Mouse (Mus musculus) layer of hippocampus, postnatal 14 days (tissue): ENCODE measurements at regions not wholly inside any gene's neighbourhood (a gene's known extent, or its start where the extent isn't known, plus 50 kb on each side); places are given as distances from the start of the nearest gene placed in this dataset.

Experiments used
- DNase-seq, 2 experiments: peaks; one replicate each; pipeline ENCODE4 v3.0.0; 2021 to 2022; ENCODE audit warnings: low spot score in 2 of 2, mixed read lengths in 1 of 2

DNA sequence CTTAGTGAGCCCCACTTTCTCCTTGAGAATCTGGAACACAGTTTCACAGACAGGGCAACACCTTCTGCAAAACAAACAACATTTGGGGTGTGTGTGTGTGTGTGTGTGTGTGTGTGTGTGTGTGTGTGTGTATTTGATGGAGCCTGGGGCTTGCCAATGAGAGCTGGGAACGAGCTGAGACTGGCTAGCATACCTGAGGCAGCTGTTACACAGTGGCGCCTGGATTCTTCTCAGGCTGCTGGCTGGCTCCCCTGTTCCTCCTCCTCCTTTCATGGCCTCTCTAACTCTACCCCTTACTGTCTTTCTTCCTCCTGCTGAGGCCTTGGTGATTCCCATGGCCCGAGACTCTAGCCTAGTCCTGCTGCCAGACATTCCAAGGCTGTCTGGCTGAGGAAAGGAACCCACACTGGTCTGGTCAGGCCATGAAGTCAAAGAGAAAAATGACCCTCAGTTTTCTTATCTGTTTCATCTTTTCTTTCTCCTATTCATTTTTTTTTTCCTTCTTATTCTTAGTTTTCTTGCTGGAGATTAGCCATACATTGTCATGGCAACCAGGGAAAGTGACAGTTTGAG is 79.6 kb upstream of the Sem1 start:
- DNase-seq: no peak

DNA sequence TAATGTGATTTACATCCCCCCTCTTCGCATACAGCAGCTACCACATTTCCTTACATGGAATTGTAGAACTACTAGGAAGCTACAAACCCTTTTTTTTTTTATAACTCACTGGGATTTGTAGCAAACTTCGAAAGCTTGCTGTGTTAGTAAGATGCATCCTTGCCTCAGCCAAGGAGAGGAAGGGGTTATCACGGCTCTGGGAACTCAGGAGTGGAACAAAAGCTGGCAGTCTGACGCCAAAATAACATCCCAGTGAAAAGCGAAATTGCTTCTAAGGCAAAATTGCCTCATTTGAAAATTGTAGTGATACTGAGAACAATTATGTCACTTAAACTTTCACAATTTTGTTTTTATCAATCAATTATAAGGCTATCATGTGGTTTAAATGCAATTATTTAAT is 81.6 kb upstream of the Sem1 start:
- DNase-seq: no peak

DNA sequence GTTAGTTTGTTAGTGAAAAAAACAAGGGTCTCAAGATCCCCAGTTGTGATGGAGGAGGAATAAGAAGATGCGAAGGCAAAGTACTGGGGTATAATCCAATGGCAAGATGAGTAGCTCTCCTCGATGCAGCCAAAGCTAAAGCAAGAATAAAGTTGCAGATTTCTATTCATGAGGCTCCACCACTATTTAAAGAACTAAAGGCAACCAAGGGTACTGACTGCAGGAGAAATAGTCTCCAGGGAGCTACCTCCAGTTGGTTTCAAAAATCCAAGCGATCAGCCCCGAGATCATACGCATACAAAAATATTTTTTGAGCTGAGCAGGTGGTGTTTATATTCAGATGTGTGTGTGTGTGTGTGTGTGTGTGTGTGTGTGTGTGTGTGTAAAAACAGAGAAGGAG is 88.3 kb upstream of the Sem1 start:
- no peak for DNase-seq

DNA sequence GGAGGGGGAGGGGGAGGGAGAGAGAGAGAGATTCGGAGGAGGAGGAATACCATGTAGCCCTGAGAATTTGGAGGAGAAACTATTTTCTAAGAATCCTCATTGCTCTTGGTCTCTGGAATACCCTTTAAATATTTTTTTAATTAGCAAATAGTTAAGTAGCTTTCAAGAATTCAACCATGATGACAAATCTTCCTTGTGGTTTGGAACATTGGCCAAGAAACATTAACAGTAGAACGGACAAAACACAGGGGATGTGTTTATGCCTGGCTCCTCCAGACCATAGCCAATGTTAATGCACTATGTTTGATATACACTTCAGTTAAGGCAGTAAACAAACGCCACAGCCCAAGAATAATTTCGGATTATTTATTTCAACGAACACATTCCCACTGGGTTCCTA is 110.8 kb upstream of the Sem1 start:
- DNase-seq: no peak

DNA sequence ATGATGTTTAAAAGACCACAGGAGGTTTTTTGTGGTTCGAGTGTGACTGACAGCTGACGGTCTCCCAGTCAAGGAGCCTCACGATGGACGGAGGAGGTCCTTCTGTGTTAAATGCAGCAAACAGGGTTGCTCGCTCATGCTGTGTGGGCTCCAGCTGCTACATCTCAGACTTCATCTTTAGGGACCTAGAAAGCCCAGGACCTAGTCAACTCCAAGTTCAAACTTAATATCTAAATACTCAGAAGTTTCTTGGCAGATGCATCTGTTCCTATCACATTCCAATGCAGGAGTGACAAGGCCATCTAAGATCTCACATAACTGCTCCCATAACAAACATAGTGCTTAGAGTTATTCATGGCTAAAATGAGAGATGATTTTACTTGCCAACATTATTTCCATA is 111.7 kb upstream of the Sem1 start:
- no peak for DNase-seq

DNA sequence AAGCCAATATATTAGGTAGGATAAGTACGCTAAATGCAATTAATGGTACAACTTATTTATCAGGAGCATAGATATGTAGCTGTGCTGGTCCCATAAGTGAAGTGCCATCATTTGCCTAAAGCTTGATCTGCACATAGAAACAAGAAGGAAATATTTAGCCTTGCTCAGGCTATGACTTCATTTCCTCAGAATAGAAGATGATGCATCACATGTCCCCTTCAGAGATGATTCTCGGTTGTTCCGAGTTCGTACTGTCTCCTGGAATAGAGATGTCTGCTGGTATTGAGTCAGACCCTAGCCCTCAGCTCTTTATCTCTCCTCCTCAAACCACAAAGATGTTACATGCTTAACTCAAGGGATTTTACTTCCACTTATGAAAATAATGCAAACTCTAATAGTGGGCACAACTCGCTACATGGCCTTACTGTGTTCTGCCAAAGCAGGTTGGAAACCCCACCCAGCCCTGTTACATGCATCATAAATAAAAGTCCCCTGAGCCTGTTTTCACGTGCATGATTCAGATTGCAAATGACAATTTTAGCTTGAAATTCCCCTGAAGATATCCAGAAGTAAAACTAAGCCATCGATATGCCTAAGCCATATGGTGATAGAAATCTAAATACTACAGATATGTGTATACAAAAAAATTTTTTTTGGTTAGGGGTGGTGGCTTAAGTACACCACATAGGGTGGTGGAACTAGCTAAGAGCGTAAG is 113.8 kb upstream of the Sem1 start:
- no peak for DNase-seq

DNA sequence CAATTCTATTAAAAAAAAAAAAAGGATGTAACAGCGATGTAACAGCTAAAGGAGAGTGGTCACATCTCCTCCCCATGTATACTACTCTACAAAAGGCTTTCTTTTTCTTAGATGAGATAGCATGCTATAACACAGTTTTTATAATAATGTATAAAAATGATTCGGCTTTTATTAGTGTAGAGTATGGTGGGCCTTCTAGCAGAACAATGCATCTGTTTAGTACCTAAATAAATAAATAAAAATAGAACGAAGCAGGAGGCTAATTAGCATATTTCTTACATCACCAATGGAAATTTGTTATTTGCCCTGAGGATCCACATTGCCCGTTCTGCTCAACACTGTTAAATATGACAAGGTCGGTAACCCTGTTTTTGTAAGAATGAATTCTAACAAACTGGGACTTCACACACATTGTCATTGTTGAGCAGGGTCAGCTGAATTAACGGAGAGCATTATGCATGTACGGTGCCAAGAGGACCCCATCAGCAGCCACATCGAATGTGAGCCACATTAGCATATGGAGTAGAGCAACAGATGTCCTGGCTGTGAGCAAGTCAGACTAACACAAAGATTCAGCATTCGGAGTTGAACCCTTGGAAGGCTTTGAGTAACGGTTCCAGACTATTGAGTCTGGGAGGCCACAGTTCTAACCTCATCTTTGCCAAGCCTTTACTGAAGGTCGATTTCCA is 117.4 kb upstream of the Sem1 start:
- DNase-seq: no peak

DNA sequence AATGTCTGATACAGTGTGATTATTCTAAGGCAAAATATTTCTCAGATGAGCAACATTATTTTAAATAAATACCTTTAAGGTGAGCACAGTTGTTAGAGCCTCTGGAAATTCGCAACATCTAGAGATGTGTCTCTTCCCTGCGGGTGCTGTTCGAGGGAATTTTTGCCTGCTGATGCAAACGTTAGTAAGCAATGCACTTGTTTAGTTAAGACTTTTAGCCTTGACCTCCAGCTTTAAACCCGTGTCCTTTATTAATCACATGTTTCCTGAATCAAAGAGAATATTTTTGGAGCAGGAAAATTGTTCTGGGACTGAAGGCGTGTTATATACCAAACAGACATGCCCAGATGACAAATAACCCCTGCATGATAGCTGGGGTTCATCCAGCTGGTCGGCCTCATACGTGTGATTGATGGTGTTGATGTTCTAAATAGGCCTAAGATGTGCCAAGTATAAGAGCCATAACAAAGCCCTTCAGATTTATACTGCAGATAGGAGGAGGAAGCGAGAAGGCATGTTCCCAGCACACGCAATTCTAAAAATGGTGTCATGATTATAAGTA is 119.0 kb upstream of the Sem1 start:
- DNase-seq: no peak

DNA sequence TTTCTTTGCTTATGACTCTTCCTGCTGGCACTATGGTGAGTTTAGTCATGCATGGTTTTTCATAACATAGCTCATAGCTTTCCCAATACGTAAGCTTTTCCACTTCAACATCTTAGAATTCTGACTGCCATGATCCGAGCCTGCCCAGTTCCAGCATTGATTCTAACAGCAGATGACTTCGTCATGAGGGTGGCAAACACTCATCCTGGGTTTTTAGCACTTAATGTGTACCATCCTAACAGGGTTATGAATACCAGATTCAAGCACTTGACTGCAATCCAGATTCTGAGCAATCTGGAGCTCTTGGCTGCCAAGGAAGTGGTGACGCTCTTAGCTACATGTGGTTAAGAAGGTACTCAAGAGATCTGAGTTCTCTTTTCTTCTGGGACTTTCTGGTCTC is 128.3 kb upstream of the Sem1 start:
- DNase-seq: peak; percentile 18 to 36

DNA sequence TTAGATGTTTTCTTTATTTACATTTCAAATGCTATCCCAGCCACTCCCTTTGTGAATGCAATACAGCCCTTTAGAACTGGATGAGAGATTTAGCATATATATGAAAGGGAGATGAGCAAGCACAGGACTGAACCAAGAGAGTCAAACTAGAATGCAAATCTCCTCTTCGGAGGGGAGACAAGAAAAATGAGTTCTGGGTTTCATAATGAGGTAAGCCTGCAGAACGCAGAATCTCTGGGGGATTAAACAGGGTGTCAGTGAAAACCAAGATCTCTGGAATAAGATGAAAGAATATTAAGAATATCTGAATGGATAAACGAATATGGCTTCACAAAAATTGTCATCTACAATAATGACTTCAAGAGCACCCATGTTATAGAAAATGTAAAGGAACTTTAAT is 130.6 kb upstream of the Sem1 start:
- DNase-seq: no peak

DNA sequence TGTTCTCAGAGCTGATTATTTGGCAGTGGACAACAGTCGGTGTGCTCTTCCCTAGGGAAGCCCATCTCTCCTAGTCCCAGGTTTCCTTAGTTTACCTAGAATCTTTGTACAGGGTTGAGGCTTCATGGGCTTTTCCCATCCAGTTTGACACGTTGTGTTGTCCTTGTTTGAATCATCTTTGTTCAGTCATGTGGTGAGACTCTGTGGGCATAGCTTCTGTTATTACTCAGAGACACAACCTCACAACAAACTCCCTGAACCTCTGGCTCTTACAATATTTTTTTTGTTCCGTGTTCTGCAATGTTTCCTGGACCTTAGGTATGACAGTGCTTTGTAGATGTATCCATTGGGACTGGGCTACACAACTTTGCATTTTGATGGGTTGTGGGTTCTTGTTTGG is 132.9 kb upstream of the Dlx6 start:
- no peak for DNase-seq

DNA sequence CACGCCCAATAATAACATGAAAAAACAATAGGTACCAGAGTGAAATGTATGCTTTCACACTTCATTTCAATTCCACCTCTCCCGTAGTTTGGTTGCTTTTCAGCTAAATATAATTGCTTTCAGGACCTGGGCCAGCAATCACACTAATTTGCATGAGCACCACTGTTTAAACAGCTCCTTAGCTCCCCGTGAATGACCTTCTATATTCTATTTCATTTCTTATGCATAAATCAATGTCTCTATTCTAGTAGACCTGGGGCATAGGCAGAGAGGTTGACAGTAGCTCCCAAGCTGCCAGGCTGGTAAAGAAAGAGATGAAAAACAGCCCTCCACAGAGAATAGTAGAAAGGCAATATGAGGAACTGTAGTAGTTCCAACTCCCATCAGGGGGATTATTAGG is 117.7 kb upstream of the Dlx6 start:
- DNase-seq: no peak

DNA sequence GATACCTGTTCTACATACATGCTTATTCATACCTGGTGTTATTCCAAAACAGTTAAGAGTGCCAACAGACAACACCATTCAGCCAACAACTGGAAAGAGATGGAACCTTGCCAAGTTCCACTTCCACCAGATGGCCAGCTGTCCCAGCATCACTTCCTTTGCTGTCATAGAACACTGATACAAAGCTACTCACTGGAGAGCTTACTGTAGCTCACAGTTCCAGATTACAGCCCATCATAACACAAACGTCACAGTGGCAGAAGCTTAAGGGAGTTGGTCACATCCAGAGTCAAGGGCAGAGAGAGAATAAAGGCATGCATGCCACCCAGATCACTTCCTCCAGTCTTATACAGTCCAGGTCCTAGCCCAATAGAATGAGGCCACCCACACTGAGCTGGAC is 84.0 kb upstream of the Dlx6 start:
- no peak for DNase-seq

DNA sequence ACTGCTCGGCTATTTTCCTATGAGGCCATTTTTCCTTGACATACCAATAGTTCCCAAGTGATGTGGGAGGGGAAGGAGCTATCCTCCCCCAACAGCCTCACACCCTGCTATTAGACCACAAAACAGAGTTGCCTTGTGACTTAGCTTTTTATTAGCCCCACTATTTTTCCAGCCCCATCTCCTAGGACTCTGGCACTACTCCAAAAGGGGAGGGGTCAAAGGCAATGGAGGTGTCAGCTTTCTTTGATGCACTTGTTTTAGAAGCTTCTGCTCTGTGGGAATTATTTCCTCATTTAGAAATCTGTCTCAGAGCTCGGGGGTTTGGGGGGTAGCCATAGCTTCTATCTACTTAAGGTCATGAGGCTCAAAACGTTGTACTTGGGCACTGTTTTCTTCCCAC is 81.6 kb upstream of the Dlx6 start:
- no peak for DNase-seq

DNA sequence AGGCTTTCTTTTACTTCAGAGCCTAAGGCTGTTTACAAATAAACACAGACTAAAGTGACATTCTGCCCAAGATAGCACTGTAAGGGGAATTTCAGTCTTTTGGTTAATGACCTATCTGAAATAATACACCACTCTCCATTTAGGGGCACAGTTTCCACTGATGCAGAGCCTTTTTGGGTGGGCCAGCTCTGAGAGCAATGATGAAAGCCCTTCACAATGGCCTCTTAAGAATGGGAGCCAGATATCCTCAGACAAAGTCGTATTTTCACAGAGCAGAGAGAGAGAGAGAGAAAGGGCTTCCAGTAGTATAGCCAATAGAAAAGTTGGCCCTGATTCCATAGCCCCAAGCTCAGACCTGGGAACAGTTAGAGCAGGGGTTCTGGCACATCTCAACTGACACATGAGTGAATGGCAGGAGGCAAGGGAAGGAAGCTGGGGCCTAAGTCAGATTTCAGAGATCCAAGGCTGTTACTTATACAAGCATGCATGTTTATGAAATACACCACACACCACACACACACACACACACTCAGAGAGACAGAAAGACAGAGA is 77.1 kb upstream of the Dlx6 start:
- DNase-seq: no peak

DNA sequence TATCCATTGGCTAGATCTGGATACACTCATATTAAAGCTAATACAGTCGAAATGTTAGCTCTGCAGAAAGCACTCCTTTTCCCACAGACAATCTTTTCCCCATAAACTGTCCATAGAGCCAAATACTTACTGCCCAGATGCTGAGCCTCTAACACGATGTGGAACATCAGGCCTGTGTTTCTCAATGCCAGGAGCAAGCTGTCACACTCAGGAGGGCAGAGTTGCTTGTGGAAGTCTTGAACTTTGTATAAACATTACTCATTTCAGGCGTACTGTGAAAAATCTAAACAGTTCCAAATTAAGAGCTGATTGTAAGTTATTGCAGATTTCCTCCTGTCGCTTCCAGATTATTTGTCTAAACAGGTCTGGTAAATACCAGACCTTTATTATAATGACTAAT is 75.6 kb upstream of the Dlx6 start:
- DNase-seq: no peak

DNA sequence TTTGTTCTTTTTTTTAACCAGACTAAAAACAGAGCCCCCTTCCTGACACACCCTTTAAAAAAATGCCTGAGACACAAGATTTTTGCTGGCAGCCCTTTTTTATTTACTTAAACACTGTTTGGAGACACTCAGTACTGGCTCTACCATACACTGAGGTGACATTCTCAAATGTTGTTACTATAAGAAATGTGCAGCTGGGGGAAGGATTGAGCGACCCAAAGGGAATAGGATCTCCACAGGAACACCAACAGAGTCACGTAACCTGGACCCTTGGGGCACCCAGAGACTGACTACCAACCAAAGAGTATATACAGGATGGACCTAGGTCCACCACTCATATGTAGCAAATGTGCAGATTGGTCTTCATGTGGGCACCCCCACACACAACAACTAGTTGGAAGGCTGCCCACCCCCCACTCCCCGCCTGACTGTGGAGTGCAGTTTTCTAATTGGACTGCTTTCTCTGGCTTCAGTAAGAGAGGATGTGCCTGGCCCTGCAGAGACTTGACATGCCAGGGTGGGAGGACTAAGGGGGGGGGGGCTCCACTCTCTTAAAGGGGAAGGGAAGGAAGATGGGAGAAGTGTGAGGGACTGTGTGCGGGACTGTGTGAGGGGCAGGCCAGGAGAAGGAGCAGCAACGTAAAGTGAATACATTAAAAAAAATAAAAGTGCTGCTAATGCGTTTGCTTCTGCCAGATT is 68.7 kb upstream of the Dlx6 start:
- no peak for DNase-seq

DNA sequence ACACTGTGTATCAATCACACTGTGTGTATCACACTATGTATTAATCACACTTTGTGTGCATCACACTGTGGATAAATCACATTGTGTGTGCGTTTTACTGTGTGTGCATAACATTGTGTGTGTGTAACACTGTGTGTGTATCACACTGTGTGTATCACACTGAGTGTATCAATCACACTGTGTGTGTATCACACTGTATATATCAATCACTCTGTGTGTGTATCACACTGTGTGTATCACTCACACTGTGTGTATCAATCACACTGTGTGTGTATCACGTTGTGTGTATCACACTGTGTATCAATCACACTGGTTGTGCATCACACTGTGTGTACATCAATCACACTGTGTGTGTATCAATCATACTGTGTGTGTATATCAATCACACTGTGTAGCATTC is 62.8 kb upstream of the Dlx6 start:
- DNase-seq: no peak

DNA sequence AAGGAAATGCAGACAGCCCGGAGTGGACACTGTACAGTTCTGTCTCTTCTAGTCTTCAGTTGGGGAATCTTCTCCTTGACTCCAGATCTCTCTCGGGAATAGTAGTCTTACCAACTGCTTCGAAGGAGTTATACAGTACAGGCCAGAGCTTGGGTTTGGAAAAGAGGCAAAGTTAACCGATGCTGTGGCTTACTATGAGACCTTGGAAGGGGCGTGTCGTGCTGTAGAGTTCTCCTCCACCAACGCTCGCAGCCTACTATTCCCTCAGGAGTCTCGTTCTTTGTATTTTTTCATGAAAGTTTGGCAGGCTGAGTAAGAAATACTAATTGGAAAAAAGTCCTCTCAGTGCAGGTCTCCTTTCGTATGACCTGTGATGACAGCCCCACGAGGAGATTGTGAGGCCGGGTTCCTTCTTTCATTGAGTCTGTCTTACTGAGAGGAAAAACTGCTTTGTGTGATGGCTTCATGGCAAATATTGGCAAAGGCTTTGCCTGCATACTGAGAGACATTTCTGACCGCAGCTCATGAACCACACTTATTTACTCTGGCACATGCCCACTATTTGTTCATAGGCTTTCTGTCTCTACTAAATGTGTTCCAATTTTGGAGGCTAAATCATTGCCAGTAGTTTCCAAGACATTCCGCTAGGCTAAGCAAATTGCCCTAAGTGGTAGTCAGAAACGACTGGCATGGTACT is 61.4 kb upstream of the Dlx6 start:
- no peak for DNase-seq
